Mouse (Mus musculus) liver, embryonic 16.5 days (tissue): Measurements from ENCODE around the gene Pofut2. TPM values are rescaled to one million over a fixed set of nuclear protein-coding genes. Genes with fewer than 3 reads are reported as not detected.
A peak's percentile ranks its signal among the peaks of the same experiment; 100 is the strongest.

Experiments used
- ATAC-seq: fragments of 200-750 bp; cut with Nextera tagmentation; 2 replicates; pipeline ENCODE4 v1.8.0; 2017; ENCODE audit warnings: low read depth, mild to moderate bottlenecking, moderate number of reproducible peaks, moderate library complexity
- H3K27ac ChIP-seq: fragments of 300-500 bp; sonication (generic); 2 replicates; pipeline ENCODE4 v1.5.1; 2014; ENCODE audit warnings: mild to moderate bottlenecking, low read length
- H3K27me3 ChIP-seq: fragments of 300-500 bp; sonication (generic); 2 replicates; pipeline ENCODE4 v1.6.1; 2014; ENCODE audit warnings: low read depth, low read length, mixed read lengths; ENCODE audit not compliant: control insufficient read depth, insufficient read depth
- H3K36me3 ChIP-seq: fragments of 300-500 bp; sonication (generic); 2 replicates; pipeline ENCODE4 v1.6.1; 2014; ENCODE audit warnings: mild to moderate bottlenecking; ENCODE audit not compliant: control insufficient read depth, insufficient read depth
- H3K4me1 ChIP-seq: fragments of 300-500 bp; sonication (generic); 2 replicates; pipeline ENCODE4 v1.6.1; 2014; ENCODE audit warnings: low read depth, low read length, mixed read lengths; ENCODE audit not compliant: control insufficient read depth
- H3K4me2 ChIP-seq: fragments of 300-500 bp; sonication (generic); 2 replicates; pipeline ENCODE4 v1.6.1; 2014; ENCODE audit warnings: low read depth, low read length, mixed read lengths
- H3K4me3 ChIP-seq: fragments of 300-500 bp; sonication (generic); 2 replicates; pipeline ENCODE4 v1.5.1; 2014; ENCODE audit warnings: low read depth, mild to moderate bottlenecking, low read length
- H3K9ac ChIP-seq: fragments of 300-500 bp; sonication (generic); 2 replicates; pipeline ENCODE4 v1.6.1; 2014; ENCODE audit warnings: low read depth, low read length
- H3K9me3 ChIP-seq: fragments of 300-500 bp; sonication (generic); replicated peaks from 2 replicates; pipeline ENCODE4 v1.6.1; 2016; ENCODE audit warnings: low read length; ENCODE audit not compliant: control insufficient read depth
- WGBS: fragments of 180-500 bp; shearing (Covaris S2); extraction: QIAGEN DNeasy Blood & Tissue Kit; methylation state at CpG from one replicate; pipeline ENCODE4 v1.1.7; 2014; ENCODE audit not compliant: insufficient replicate concordance; 5-methylcytosine and 5-hydroxymethylcytosine counted together
- polyA plus RNA-seq: library from polyadenylated mRNA; unstranded; fragments of >200 nt; fragmentation: Nextera tagmentation; extraction: Ambion mirVana; gene quantifications from 2 replicates; pipeline ENCODE4 v1.2.1, GENCODE M21; 2015

The Pofut2 gene
- polyA plus RNA-seq, 1 experiment from 2014 or later, result 25.2 TPM

DNA sequence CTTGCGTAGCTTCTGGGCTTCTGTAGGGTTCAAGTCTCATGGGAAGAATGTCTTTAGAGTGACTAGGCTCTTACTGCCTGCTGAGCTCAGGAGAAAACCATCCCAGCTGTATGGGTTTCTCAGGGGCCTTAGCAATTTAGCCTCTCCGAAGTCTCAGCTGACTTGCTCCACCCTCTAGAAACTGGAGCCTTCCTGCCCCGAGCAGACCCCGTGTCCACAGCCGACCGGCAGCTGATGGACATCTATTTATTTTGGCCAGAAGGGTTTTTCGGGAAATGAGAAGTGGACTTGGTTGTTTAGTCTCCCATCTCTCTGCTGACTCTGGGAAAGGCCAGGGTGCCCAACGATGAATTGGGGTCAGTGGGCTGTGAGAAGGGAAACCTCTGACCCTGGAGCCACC is 18.3 kb upstream of the Pofut2 start:
- Histone ChIP-seq H3K4me2 (no peak overlapping the region), H3K27ac (no peak overlapping the region), H3K4me3 (no peak overlapping the region), H3K9me3 (no peaks in the 10 kb centered on the region), H3K27me3 (no peaks in the 10 kb centered on the region), H3K36me3 (no peaks in the 10 kb centered on the region), H3K4me1 (peaks cover 8% of the 10 kb centered on the region), H3K9ac (no peak overlapping the region)
- 74% methylated on average over 8 of the region's 8 CpGs for WGBS
- no peak for ATAC-seq

DNA sequence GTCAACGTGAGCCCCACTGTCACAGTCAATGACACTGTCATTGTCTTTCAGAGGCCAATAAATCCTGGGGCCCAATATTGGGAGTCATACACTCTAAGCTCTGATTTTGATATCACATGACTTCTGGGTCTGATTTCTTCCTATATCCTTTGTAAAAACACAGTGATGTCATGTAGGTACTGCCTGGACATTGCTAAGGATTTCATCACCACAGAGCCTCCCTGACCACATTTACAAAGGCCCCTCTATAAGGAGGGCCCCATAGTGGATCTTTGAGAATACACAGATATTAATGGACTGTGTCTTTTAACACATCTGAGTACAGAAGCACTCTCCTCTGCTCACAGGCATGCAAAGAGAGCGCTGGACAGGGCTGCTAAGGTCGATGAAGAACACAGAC is 16.6 kb upstream of the Pofut2 start:
- peaks cover 8% of the 10 kb centered on the region for H3K4me1 ChIP-seq
- 69% methylated on average over 3 of the region's 3 CpGs for WGBS
- no peak for ATAC-seq
- no peak overlapping the region for H3K4me2 ChIP-seq
- no peak overlapping the region for H3K4me3 ChIP-seq
- H3K9me3 ChIP-seq, result no peaks in the 10 kb centered on the region
- no peaks in the 10 kb centered on the region for H3K27me3 ChIP-seq
- H3K36me3 ChIP-seq, result no peaks in the 10 kb centered on the region
- no peak overlapping the region for H3K9ac ChIP-seq
- H3K27ac ChIP-seq, result no peak overlapping the region

DNA sequence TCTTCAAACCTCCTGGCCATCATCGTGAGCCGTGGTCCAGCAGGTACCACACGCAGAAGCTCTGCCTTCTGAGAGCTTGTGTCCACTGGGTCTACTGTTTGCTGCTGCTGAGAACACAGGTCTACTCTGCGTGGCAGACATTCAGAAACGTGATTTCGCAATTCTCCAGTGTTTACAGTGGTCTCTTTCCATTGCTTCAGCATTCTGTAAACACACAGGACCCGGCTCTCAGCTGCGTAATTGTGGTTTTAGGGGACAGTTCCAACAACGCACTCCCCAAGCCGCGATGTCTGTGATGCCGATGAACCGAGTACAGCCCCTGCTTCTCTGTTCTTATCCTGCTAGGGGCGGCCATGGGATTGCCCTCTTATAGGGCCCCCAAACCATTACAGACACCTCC is 16.1 kb upstream of the Pofut2 start:
- H3K4me3 ChIP-seq, result no peak overlapping the region
- no peak overlapping the region for H3K4me2 ChIP-seq
- H3K27me3 ChIP-seq, result no peaks in the 10 kb centered on the region; the same call in 1 of the 2 replicates
- H3K9ac ChIP-seq, result 0 out of 2 replicates have a peak overlapping the region, but pooled peaks have one; percentile 30
- H3K36me3 ChIP-seq, result no peaks in the 10 kb centered on the region
- 55% methylated on average over 14 of the region's 14 CpGs for WGBS
- no peak overlapping the region for H3K27ac ChIP-seq
- no peaks in the 10 kb centered on the region for H3K9me3 ChIP-seq
- peak; percentile 76 for ATAC-seq
- H3K4me1 ChIP-seq, result peaks cover 3% of the 10 kb centered on the region

DNA sequence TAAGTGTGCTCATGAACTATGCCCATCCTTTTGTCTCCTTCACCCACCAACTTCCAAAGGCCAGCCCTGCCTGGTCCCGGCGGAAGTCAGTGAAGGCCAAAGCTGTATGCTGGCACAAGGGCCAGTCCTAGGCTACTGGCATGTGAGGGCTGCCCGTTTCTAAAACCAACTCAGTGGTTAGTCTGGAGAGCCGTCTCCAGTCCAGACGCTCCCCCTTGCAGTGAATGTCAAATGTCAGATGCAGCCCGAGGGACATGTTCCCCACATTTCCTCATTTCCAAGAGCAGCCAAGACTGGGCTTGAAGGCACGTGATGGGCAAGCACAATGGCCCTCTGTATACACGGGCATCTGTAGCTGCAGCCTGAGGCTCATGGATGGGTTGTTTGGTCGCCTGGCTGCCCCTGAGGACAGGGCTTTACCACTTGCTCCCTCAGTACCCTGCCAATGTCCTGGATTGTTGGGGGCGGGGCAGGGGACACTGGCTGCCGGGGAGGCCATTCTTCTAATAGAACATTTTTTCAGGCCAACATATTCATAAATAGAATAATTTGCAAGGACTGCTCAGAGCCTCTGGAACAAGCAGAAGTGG is 15.4 kb upstream of the Pofut2 start:
- H3K4me2 ChIP-seq, result no peak overlapping the region
- ATAC-seq, result no peak
- no peak overlapping the region for H3K27ac ChIP-seq
- no peaks in the 10 kb centered on the region for H3K36me3 ChIP-seq
- no peak overlapping the region for H3K9ac ChIP-seq
- H3K4me1 ChIP-seq, result no peaks in the 10 kb centered on the region; the same call in none of the 2 replicates
- 70% methylated on average over 11 of the region's 11 CpGs for WGBS
- no peaks in the 10 kb centered on the region; the same call in 1 of the 2 replicates for H3K27me3 ChIP-seq
- no peaks in the 10 kb centered on the region for H3K9me3 ChIP-seq
- no peak overlapping the region for H3K4me3 ChIP-seq

DNA sequence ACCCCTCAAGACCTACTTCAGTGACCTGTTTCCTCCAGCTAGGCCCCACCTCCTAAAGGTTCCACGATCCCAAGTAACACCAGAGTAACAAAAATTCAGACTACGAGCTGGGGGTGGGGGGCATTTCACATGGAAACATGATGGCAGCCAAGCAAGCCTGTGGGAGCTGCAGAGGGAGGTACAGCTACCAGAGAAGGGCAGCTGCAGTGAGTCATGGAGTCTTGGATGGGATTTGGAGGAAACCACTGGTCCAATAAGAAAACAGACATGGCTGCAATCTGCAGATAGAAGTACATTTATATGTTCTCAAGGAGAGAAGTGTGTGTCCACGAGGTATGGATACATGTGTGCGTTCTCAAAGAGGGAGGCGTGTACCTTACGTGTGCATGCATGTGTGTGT is 14.2 kb upstream of the Pofut2 start:
- H3K4me1 ChIP-seq, result no peaks in the 10 kb centered on the region; the same call in none of the 2 replicates
- 75% methylated on average over 6 of the region's 6 CpGs for WGBS
- H3K4me2 ChIP-seq, result no peak overlapping the region
- no peak overlapping the region for H3K27ac ChIP-seq
- no peak overlapping the region for H3K4me3 ChIP-seq
- no peak overlapping the region for H3K9ac ChIP-seq
- no peaks in the 10 kb centered on the region for H3K36me3 ChIP-seq
- no peaks in the 10 kb centered on the region for H3K9me3 ChIP-seq
- H3K27me3 ChIP-seq, result no peaks in the 10 kb centered on the region; the same call in 1 of the 2 replicates
- ATAC-seq, result no peak

DNA sequence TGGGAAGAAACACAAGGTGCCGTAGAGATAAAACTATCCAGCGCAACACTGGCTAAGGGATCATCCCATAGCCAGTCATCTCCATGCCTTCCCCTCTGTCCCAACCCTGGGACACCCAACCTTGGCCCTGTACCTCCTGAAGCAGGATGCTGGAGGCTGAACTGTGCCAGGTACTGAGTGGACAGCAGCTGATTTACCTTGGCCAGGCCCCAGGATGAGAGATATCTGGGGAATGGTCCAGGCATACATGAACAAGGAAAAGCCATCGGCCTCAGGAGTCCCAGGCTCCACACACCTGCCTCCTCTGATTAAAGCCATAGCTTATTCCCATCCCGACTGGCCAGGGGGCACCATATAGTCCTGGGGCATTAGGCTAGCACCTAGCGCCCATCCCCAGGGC is 12.0 kb upstream of the Pofut2 start:
- H3K27ac ChIP-seq, result no peak overlapping the region

DNA sequence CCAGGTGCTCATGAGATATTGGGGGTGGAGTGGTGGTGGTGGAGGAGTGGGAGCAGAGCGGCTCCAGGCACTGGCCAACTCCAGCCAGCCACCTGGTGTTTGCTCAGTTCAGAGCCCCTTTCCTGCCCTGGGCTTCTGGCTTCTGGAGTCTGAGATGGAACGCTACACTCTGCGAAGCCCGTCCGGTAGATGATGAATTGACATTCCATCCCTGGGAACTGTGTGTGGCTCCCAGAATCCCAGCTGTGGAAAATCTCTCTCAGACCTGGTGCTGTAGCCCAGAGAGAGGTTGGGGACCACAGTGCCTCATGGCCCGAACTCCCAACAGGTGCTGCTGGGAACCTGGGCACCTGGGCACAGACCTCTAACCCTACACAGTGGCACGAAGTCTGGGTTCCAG is 11.3 kb upstream of the Pofut2 start:
- Histone ChIP-seq H3K36me3 (no peaks in the 10 kb centered on the region), H3K27me3 (no peaks in the 10 kb centered on the region; the same call in 1 of the 2 replicates), H3K4me2 (no peak overlapping the region), H3K4me3 (no peak overlapping the region), H3K4me1 (peaks cover 20% of the 10 kb centered on the region), H3K9ac (no peak overlapping the region), H3K9me3 (no peaks in the 10 kb centered on the region), H3K27ac (no peak overlapping the region)
- WGBS, result 81% methylated on average over 7 of the region's 7 CpGs
- no peak for ATAC-seq

More for the DNA sequence above, 12.0 kb upstream of the Pofut2 start:
- H3K4me1 ChIP-seq, result peaks cover 13% of the 10 kb centered on the region
- no peak overlapping the region for H3K9ac ChIP-seq
- no peak overlapping the region for H3K4me3 ChIP-seq
- WGBS, result 74% methylated on average over 5 of the region's 5 CpGs
- no peak overlapping the region for H3K4me2 ChIP-seq
- no peaks in the 10 kb centered on the region for H3K9me3 ChIP-seq
- ATAC-seq, result no peak
- no peaks in the 10 kb centered on the region for H3K36me3 ChIP-seq
- no peaks in the 10 kb centered on the region; the same call in 1 of the 2 replicates for H3K27me3 ChIP-seq

DNA sequence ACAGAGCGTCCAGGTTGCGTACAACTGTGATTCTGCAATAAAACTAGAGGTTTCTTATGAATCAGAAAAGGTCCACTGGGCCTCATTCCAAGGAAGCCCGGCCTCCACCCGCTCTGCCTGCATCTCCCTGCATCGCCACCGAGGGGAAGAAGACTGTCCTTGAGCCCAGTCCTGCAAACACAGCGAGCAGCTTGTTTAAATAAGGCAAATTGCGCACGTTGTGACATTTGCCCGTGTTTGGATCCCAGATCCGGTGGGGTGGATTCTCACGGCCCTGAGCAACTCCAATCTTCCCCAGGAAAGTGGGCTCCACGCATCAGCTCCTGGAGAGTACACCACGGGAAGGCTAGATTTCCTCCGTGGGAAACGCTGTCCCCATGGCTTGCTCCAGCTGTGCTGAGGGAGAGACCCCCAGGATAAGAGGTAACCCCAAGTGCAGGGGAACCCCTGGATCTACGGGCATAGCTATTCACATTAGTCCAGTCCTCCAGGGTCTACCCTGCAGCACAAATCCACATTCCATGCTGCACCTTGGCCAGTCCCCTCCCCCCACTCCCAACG is 7.7 kb upstream of the Pofut2 start:
- no peak overlapping the region for H3K4me3 ChIP-seq
- peaks cover 21% of the 10 kb centered on the region for H3K4me1 ChIP-seq
- 56% methylated on average over 18 of the region's 18 CpGs for WGBS
- peak overlapping the region; percentile 25; the same call in 1 of the 2 replicates for H3K4me2 ChIP-seq
- ATAC-seq, result peak; percentile 25; the same call in 1 of the 2 replicates
- no peak overlapping the region for H3K27ac ChIP-seq
- H3K9ac ChIP-seq, result no peak overlapping the region
- no peaks in the 10 kb centered on the region for H3K9me3 ChIP-seq
- no peaks in the 10 kb centered on the region; the same call in 1 of the 2 replicates for H3K27me3 ChIP-seq
- no peaks in the 10 kb centered on the region for H3K36me3 ChIP-seq

DNA sequence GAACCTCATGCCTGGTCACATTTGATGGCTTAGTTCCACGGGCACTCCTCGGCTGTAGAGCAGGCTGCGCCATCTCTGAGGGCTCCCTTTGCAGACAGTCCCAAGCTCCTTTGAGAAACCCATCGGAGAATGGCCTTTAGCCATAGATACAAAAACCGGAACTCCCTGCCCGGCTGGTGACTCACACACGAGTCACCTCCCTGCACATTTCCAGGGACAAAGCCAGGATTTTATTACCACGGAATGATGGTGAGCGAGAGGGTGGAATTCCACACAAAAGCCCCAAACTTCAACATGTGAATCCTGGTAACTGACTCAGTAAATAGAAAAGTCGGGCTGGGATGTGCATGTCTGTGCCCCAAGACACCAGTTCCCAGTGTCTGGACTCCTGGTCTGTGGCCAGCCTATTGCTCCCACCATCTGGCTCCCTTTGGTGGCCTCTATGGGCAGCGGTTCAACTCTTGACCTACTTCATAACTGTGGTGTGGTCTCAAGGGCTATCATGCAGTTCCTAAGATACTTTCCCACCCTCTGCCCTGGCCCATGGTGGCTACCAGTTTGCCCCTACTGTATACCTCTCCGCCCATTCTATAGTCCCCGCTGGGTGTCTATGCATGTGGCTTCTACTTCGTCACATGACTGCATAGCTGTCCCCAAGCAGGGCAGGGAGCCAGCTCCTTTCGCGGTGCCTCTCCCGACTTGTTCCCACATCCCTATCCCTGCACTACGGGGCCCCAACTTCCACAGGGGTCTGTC is 7.1 kb upstream of the Pofut2 start:
- H3K36me3 ChIP-seq, result no peaks in the 10 kb centered on the region
- H3K27me3 ChIP-seq, result no peaks in the 10 kb centered on the region; the same call in 1 of the 2 replicates
- no peaks in the 10 kb centered on the region for H3K9me3 ChIP-seq
- H3K9ac ChIP-seq, result no peak overlapping the region
- H3K27ac ChIP-seq, result no peak overlapping the region
- ATAC-seq, result 0 out of 2 replicates have a peak, but pooled peaks have one; percentile 9
- peaks cover 21% of the 10 kb centered on the region for H3K4me1 ChIP-seq
- WGBS, result 61% methylated on average over 18 of the region's 18 CpGs
- H3K4me2 ChIP-seq, result 0 out of 2 replicates have a peak overlapping the region, but pooled peaks have one; percentile 4
- no peak overlapping the region for H3K4me3 ChIP-seq
